Mouse (Mus musculus) embryonic fibroblast, embryonic 13.5 days (primary cell): ENCODE data around the gene Ch25h. TPM values are rescaled to one million over a fixed set of nuclear protein-coding genes. Genes with fewer than 3 reads are reported as not detected.

Experiments used
- H3K27ac ChIP-seq: 2 replicates; pipeline ENCODE4 v1.5.1; 2012; ENCODE audit warnings: low read length, control low read depth, inconsistent platforms; ENCODE audit not compliant: insufficient read depth
- H3K4me1 ChIP-seq: 2 replicates; pipeline ENCODE4 v1.6.1; 2011; ENCODE audit warnings: low read length; ENCODE audit not compliant: control insufficient read depth, insufficient read depth
- H3K4me3 ChIP-seq: 2 replicates; pipeline ENCODE4 v1.5.1; 2011; ENCODE audit warnings: mild to moderate bottlenecking, control low read depth, low read length; ENCODE audit not compliant: insufficient read depth
- CTCF ChIP-seq: IDR thresholded peaks from 2 replicates; pipeline ENCODE4 v1.5.1; 2011; ENCODE audit warnings: mild to moderate bottlenecking, control low read depth, low read length, moderate library complexity, borderline replicate concordance; ENCODE audit not compliant: insufficient read depth
- POLR2A ChIP-seq: IDR thresholded peaks from 2 replicates; pipeline ENCODE4 v1.6.1; 2011; ENCODE audit warnings: low read depth, mild to moderate bottlenecking, control low read depth, low read length, moderate library complexity
- polyA plus RNA-seq: library from polyadenylated mRNA; stranded (reverse); fragments of >200 nt; gene quantifications from 2 replicates; pipeline ENCODE4 v1.2.4, GENCODE M21; 2011; ENCODE audit warnings: low read depth; ENCODE audit not compliant: missing spikeins, insufficient read length

Ch25h gene
- polyA plus RNA-seq, 1 experiment: 15.2 TPM

- TF ChIP-seq POLR2A (no peak), CTCF (no peak)
- Histone ChIP-seq H3K27ac (no peak overlapping the region), H3K4me1 (no peaks in the 10 kb centered on the region; the same call in none of the 2 replicates)
Observed at GRCm38 (mm10) chr19:34471703-34472102, 3.3 kb downstream of the Ch25h start.

GRCm38 (mm10) chr19:34468794-34469193, 6.2 kb downstream of the Ch25h start:
- H3K4me1 ChIP-seq: no peaks in the 10 kb centered on the region; the same call in none of the 2 replicates
- TF ChIP-seq POLR2A (no peak), CTCF (no peak)
- no peak overlapping the region for H3K27ac ChIP-seq
- H3K4me3 ChIP-seq: no peak overlapping the region

More at GRCm38 (mm10) chr19:34471703-34472102, 3.3 kb downstream of the Ch25h start:
- no peak overlapping the region for H3K4me3 ChIP-seq

GRCm38 (mm10) chr19:34468216-34468615, 6.7 kb downstream of the Ch25h start:
- TF ChIP-seq POLR2A (no peak), CTCF (no peak)
- no peak overlapping the region for H3K27ac ChIP-seq
- no peak overlapping the region for H3K4me3 ChIP-seq
- H3K4me1 ChIP-seq: no peaks in the 10 kb centered on the region; the same call in none of the 2 replicates

GRCm38 (mm10) chr19:34464453-34464852, 10.5 kb downstream of the Ch25h start:
- Histone ChIP-seq H3K4me3 (no peak overlapping the region), H3K4me1 (no peaks in the 10 kb centered on the region; the same call in 1 of the 2 replicates), H3K27ac (no peak overlapping the region)
- TF ChIP-seq POLR2A: no peak
- TF ChIP-seq CTCF: no peak

- TF ChIP-seq POLR2A (no peak), CTCF (no peak)
- Histone ChIP-seq H3K27ac (no peak overlapping the region), H3K4me1 (no peaks in the 10 kb centered on the region), H3K4me3 (no peak overlapping the region)
Observed at GRCm38 (mm10) chr19:34461451-34462019, 13.4 kb downstream of the Ch25h start.

GRCm38 (mm10) chr19:34450784-34451370, 24.1 kb downstream of the Ch25h start:
- no peak for TF ChIP-seq CTCF
- no peak for TF ChIP-seq POLR2A
- H3K27ac ChIP-seq: no peak overlapping the region

GRCm38 (mm10) chr19:34448851-34449250, 26.1 kb downstream of the Ch25h start:
- TF ChIP-seq POLR2A (no peak), CTCF (no peak)
- Histone ChIP-seq H3K4me1 (peaks cover 13% of the 10 kb centered on the region), H3K4me3 (no peak overlapping the region), H3K27ac (no peak overlapping the region)

More at GRCm38 (mm10) chr19:34450784-34451370, 24.1 kb downstream of the Ch25h start:
- peaks cover 11% of the 10 kb centered on the region; the same call in 1 of the 2 replicates for H3K4me1 ChIP-seq
- no peak overlapping the region for H3K4me3 ChIP-seq

GRCm38 (mm10) chr19:34445410-34446012, 29.5 kb downstream of the Ch25h start:
- no peak for TF ChIP-seq CTCF
- Histone ChIP-seq H3K4me1 (peaks cover 17% of the 10 kb centered on the region), H3K4me3 (peak overlapping the region; percentile 20; the same call in 1 of the 2 replicates), H3K27ac (peak overlapping the region; percentile 96)

GRCm38 (mm10) chr19:34444785-34445184, 30.2 kb downstream of the Ch25h start:
- TF ChIP-seq POLR2A (no peak), CTCF (no peak)
- no peak overlapping the region for H3K4me3 ChIP-seq
- H3K27ac ChIP-seq: peak overlapping the region; percentile 38; the same call in 1 of the 2 replicates
- peaks cover 15% of the 10 kb centered on the region for H3K4me1 ChIP-seq

- H3K4me3 ChIP-seq: no peak overlapping the region
- peaks cover 12% of the 10 kb centered on the region for H3K4me1 ChIP-seq
- H3K27ac ChIP-seq: no peak overlapping the region
- no peak for TF ChIP-seq CTCF
- no peak for TF ChIP-seq POLR2A
Observed at GRCm38 (mm10) chr19:34441979-34442378, 33.0 kb downstream of the Ch25h start.
